Mouse (Mus musculus): ENCODE measurements around the gene Btrc. TPM values are rescaled to one million over a fixed set of nuclear protein-coding genes. Genes with fewer than 3 reads are reported as not detected.
"Not testable (repeated sequence)": the region's sequence is repeated elsewhere in the genome, so short reads cannot be mapped to it uniquely, and the experiment has no call there.

Btrc gene
- polyA plus RNA-seq, 1 experiment = 17.1 TPM

DNA sequence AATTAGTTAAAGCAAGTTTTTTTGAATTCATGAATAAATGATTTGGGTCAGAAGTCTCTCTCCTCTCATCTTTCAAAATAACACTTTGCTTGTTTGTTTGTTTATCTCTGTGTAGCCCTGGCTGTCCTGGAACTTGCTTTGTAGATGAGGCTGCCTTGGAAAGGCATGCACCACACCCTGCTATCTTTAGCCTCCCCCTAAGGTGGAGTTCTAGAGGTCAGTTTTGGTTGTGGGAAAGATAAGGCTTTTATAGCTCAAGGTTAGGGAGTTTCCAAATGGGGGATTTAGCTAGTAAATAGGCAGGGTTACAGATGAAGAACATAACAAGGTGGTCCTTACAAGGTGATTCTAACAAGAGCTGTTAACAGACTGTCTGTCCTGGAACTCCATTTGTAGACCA is 3.0 kb upstream of the Btrc start:
- TF ChIP-seq POLR2A (IDR thresholded peaks at IDR 0.05; ENCODE audit: control insufficient read depth, extremely low read depth, insufficient read depth, low read length, poor library complexity) (no peak), CTCF (IDR thresholded peaks at IDR 0.05; ENCODE audit: borderline replicate concordance, control insufficient read depth, extremely low read depth, insufficient read depth, low read length, poor library complexity) (no peak)
- no peak for DNase-seq
- no peaks in the 10 kb centered on the region for H3K36me3 ChIP-seq (ENCODE audit: control insufficient read depth, insufficient read depth, low read length)
- H3K27me3 ChIP-seq (ENCODE audit: control insufficient read depth, insufficient read depth, low read length) = no peaks in the 10 kb centered on the region
- no peak overlapping the region for H3K4me3 ChIP-seq (ENCODE audit: control insufficient read depth, insufficient read depth, low read length)
- H3K27ac ChIP-seq (ENCODE audit: control insufficient read depth, insufficient read depth, low read length) = no peak overlapping the region
- H3K4me1 ChIP-seq (replicated peaks; ENCODE audit: control insufficient read depth, insufficient read depth, low read length) = peaks cover 3% of the 10 kb centered on the region

DNA sequence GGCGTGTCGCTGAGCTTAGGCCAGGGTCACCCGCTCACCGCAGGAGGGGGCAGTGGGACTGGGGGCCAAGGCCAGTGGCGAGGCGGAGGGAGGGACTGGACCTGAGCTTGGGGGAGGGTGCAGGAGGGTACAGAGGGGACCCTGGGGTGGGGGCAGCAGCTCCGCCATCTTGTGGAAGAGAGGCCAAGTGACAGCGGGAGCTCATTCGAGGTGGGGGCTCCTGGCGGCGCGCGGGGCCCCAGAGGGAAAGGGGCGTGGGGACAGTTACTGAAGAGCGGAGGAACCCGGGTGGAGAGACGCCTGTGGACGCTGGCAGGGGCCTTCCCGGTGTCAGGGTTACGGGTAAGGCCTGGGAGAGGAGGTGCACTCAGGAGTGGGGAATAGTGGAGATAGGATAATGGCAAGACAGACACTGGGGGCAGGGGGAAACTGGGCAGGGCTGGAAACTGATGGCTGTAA is 428 bp downstream of the Btrc start:
- Histone ChIP-seq H3K4me3 (ENCODE audit: control insufficient read depth, insufficient read depth, low read length) (peak overlapping the region; percentile 74), H3K4me1 (replicated peaks; ENCODE audit: control insufficient read depth, insufficient read depth, low read length) (peaks cover 3% of the 10 kb centered on the region), H3K27ac (ENCODE audit: control insufficient read depth, insufficient read depth, low read length) (no peak overlapping the region), H3K36me3 (ENCODE audit: control insufficient read depth, insufficient read depth, low read length) (no peaks in the 10 kb centered on the region), H3K27me3 (ENCODE audit: control insufficient read depth, insufficient read depth, low read length) (no peaks in the 10 kb centered on the region)
- no peak for TF ChIP-seq POLR2A (IDR thresholded peaks at IDR 0.05; ENCODE audit: control insufficient read depth, extremely low read depth, insufficient read depth, low read length, poor library complexity)
- no peak for TF ChIP-seq CTCF (IDR thresholded peaks at IDR 0.05; ENCODE audit: borderline replicate concordance, control insufficient read depth, extremely low read depth, insufficient read depth, low read length, poor library complexity)
- no peak for DNase-seq
- WGBS = under 1% methylated on average over 20 of the region's 20 CpGs

DNA sequence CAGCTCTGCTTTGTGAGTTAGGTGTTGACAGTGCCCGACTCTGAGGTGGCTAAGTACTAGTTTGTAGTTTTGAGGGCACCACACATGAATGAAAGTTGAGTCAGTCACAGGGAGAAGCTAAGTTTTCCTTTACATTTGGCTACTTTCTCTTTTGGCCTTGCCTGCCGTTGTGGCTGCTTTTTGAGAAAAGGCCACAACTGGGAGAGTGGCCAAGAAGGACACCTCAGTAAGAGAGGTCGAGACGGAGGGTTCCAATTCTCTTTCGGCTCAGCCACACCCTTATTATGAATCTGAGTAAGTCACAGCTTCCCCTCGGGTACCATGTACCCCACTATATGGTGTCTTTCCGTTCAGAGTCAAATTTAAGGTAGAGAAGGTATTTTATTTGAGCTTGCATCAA is 3.1 kb downstream of the Btrc start:
- WGBS = 75% methylated on average over 7 of the region's 7 CpGs
- TF ChIP-seq CTCF (IDR thresholded peaks at IDR 0.05; ENCODE audit: borderline replicate concordance, control insufficient read depth, extremely low read depth, insufficient read depth, low read length, poor library complexity) (no peak), POLR2A (IDR thresholded peaks at IDR 0.05; ENCODE audit: control insufficient read depth, extremely low read depth, insufficient read depth, low read length, poor library complexity) (no peak)
- Histone ChIP-seq H3K4me3 (ENCODE audit: control insufficient read depth, insufficient read depth, low read length) (no peak overlapping the region), H3K27ac (ENCODE audit: control insufficient read depth, insufficient read depth, low read length) (no peak overlapping the region), H3K36me3 (ENCODE audit: control insufficient read depth, insufficient read depth, low read length) (no peaks in the 10 kb centered on the region), H3K27me3 (ENCODE audit: control insufficient read depth, insufficient read depth, low read length) (no peaks in the 10 kb centered on the region), H3K4me1 (replicated peaks; ENCODE audit: control insufficient read depth, insufficient read depth, low read length) (peaks cover 3% of the 10 kb centered on the region)
- DNase-seq = no peak

DNA sequence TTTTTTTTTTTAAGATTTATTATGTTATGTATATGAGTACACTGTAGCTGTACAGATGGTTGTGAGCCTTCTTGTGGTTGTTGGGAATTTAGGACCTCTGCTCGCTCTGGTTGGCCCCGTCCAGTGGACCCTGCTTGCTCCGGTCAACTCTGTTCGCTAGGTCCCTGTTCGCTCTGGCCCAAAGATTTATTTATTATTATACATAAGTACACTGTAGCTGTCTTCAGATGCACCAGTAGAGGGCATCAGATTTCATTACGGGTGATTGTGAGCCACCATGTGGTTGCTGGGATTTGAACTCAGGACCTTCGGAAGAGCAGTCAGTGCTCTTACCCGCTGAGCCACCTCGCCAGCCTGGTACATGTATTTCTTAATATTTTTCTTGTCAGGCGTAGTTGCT is 21.3 kb downstream of the Btrc start:
- 98% methylated on average over 10 of the region's 10 CpGs for WGBS
- H3K27me3 ChIP-seq (ENCODE audit: control insufficient read depth, insufficient read depth, low read length); H3K4me3 ChIP-seq (ENCODE audit: control insufficient read depth, insufficient read depth, low read length); H3K36me3 ChIP-seq (ENCODE audit: control insufficient read depth, insufficient read depth, low read length); H3K4me1 ChIP-seq (replicated peaks; ENCODE audit: control insufficient read depth, insufficient read depth, low read length); H3K27ac ChIP-seq (ENCODE audit: control insufficient read depth, insufficient read depth, low read length); DNase-seq: not testable (repeated sequence)

DNA sequence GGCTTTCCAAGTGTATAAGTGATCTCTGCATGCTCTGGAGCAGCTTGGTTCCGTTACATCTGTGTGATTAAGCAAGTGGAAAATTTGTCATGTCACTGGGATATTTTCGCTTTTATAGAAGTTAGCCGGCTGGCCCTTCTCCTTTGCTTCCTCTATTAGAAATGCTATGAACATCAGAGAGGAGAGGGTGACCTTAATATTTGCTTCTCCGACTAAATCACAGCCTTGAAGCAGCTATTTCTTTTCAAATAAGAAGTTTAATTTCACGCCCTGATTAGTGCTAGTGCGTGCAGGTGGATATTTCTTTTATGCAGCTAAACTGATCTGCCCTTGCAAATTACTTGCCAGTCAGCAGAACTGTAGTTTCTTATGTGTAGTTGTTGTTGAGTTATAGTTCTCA is 25.0 kb downstream of the Btrc start:
- Histone ChIP-seq H3K27ac (ENCODE audit: control insufficient read depth, insufficient read depth, low read length) (no peak overlapping the region), H3K4me1 (replicated peaks; ENCODE audit: control insufficient read depth, insufficient read depth, low read length) (no peaks in the 10 kb centered on the region), H3K4me3 (ENCODE audit: control insufficient read depth, insufficient read depth, low read length) (no peak overlapping the region), H3K36me3 (ENCODE audit: control insufficient read depth, insufficient read depth, low read length) (peaks cover 6% of the 10 kb centered on the region), H3K27me3 (ENCODE audit: control insufficient read depth, insufficient read depth, low read length) (no peaks in the 10 kb centered on the region)
- WGBS = 91% methylated on average over 6 of the region's 6 CpGs
- no peak for DNase-seq
- TF ChIP-seq POLR2A (IDR thresholded peaks at IDR 0.05; ENCODE audit: control insufficient read depth, extremely low read depth, insufficient read depth, low read length, poor library complexity) (no peak), CTCF (IDR thresholded peaks at IDR 0.05; ENCODE audit: borderline replicate concordance, control insufficient read depth, extremely low read depth, insufficient read depth, low read length, poor library complexity) (no peak)

DNA sequence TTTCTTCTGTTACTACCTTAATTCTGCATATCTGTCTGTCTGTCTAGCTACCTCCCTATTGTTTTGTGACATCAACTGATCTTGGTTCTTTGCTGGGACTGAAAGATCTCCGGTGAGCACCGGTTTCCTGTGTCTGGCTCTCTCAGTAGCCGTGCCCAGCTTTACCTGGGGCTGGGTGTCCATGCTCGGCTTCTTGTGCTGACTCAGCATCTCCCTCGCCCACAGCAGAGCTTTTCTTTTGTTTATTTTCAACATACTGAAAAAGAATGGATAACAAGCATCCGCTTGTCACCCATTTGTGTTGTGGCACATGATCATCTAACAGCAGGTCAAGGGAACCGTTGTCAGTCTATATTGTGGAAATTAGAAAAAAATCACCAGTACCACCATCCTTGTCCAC is 30.5 kb downstream of the Btrc start:
- Histone ChIP-seq H3K27ac (ENCODE audit: control insufficient read depth, insufficient read depth, low read length) (no peak overlapping the region), H3K4me1 (replicated peaks; ENCODE audit: control insufficient read depth, insufficient read depth, low read length) (no peaks in the 10 kb centered on the region), H3K4me3 (ENCODE audit: control insufficient read depth, insufficient read depth, low read length) (no peak overlapping the region), H3K27me3 (ENCODE audit: control insufficient read depth, insufficient read depth, low read length) (no peaks in the 10 kb centered on the region), H3K36me3 (ENCODE audit: control insufficient read depth, insufficient read depth, low read length) (no peaks in the 10 kb centered on the region)
- DNase-seq = no peak
- TF ChIP-seq POLR2A (IDR thresholded peaks at IDR 0.05; ENCODE audit: control insufficient read depth, extremely low read depth, insufficient read depth, low read length, poor library complexity) (no peak), CTCF (IDR thresholded peaks at IDR 0.05; ENCODE audit: borderline replicate concordance, control insufficient read depth, extremely low read depth, insufficient read depth, low read length, poor library complexity) (no peak)
- WGBS = 93% methylated on average over 7 of the region's 7 CpGs

- no peaks in the 10 kb centered on the region for H3K27me3 ChIP-seq (ENCODE audit: control insufficient read depth, insufficient read depth, low read length)
- H3K36me3 ChIP-seq (ENCODE audit: control insufficient read depth, insufficient read depth, low read length) = no peaks in the 10 kb centered on the region
- no peak overlapping the region for H3K27ac ChIP-seq (ENCODE audit: control insufficient read depth, insufficient read depth, low read length)
- H3K4me3 ChIP-seq (ENCODE audit: control insufficient read depth, insufficient read depth, low read length) = no peak overlapping the region
- H3K4me1 ChIP-seq (replicated peaks; ENCODE audit: control insufficient read depth, insufficient read depth, low read length) = no peaks in the 10 kb centered on the region
- TF ChIP-seq CTCF (IDR thresholded peaks at IDR 0.05; ENCODE audit: borderline replicate concordance, control insufficient read depth, extremely low read depth, insufficient read depth, low read length, poor library complexity) (peak; percentile 73; the same call in 1 of the 2 replicates), POLR2A (IDR thresholded peaks at IDR 0.05; ENCODE audit: control insufficient read depth, extremely low read depth, insufficient read depth, low read length, poor library complexity) (no peak)
- peak; percentile 46 for DNase-seq
- 50% methylated on average over 2 of the region's 2 CpGs for WGBS
Observed at GRCm38 (mm10) chr19:45411000-45411399, 47.5 kb downstream of the Btrc start.

All from thymus, adult 2 months (tissue).